Mouse (Mus musculus): Measurements from ENCODE around the gene Myog. TPM values are rescaled to one million over a fixed set of nuclear protein-coding genes. Genes with fewer than 3 reads are reported as not detected.

Gene Myog
- total and polyA plus RNA-seq, 3 experiments, result not detected

DNA sequence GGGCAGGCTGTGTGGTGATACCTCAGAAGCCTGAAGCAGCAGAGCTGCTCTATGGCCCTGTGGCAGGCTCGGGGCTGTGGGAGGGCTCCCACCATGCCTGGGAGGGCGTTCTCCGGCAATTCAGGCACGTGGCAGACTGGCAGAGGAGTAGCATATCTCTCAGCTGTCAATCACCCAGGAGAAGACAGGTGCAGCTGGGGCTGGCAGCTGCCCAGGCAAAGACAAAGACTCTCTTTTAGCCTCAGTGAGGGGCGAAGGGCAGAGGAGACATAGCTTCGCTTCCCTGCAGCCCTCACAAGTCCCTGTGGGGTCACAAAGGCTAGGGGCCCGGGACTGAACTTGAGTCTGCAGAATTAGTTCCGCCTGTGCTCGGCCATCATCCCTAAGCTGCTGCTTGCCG, 17.6 kb downstream of the Myog start:
- DNase-seq (ENCODE audit: low spot score) (no peak), ATAC-seq (ENCODE audit: extremely low read depth, insufficient number of reproducible peaks, low FRiP score, poor library complexity, severe bottlenecking) (no peak)
- no peaks in the 10 kb centered on the region for H3K36me3 ChIP-seq (replicated peaks)

GRCm38 (mm10) chr1:134310291-134310690, 20.5 kb downstream of the Myog start:
- ATAC-seq (ENCODE audit: extremely low read depth, insufficient number of reproducible peaks, low FRiP score, poor library complexity, severe bottlenecking) (no peak), DNase-seq (ENCODE audit: low spot score) (no peak)

More for the DNA sequence above, 17.6 kb downstream of the Myog start:
- TF ChIP-seq CTCF (IDR thresholded peaks at IDR 0.05; ENCODE audit: low read depth, low read length) (no peak), GATA1 (IDR thresholded peaks at IDR 0.05; ENCODE audit: borderline replicate concordance, low read length) (no peak), POLR2AphosphoS5 (IDR thresholded peaks at IDR 0.05; ENCODE audit: insufficient replicate concordance, low read depth, low read length) (no peak), TAL1 (conservative IDR thresholded peaks at IDR 0.05; ENCODE audit: low read depth, low read length) (no peak), GATA2 (IDR thresholded peaks at IDR 0.05; ENCODE audit: borderline replicate concordance, low read depth, low read length) (no peak)
- H3K9me3 ChIP-seq (replicated peaks), result no peaks in the 10 kb centered on the region
- peaks cover 18% of the 10 kb centered on the region for H3K27me3 ChIP-seq (ENCODE audit: insufficient read depth, low read length)
- H3K4me1 ChIP-seq (ENCODE audit: insufficient read depth, low read depth, low read length), result 0 out of 2 replicates have a peak, but pooled peaks cover 4% of the 10 kb centered on the region
- no peak overlapping the region for H3K4me3 ChIP-seq (ENCODE audit: low read depth, low read length)

DNA sequence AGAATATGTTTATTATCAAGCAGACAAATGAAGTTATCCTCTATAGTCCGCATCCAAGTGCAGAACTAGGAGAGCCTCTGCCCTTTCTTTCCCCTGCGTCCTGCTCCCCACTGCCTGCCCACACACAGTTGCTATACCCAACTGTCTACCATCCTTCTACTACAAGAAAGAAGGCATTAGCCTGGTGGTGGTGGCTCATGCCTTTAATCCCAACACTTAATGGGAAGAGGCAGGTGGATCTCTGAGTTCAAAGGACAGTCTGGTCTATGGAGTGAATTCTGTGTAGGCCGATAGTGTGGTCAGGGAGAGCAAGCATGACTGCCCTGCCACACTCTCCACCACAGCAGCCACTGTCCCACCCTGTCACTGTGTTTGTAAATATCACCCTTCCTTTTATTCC, 20.9 kb downstream of the Myog start:
- Histone ChIP-seq H3K36me3 (replicated peaks) (no peaks in the 10 kb centered on the region), H3K27me3 (ENCODE audit: insufficient read depth, low read length) (peaks cover 22% of the 10 kb centered on the region), H3K9me3 (replicated peaks) (no peaks in the 10 kb centered on the region), H3K4me3 (ENCODE audit: low read depth, low read length) (no peak overlapping the region), H3K4me1 (ENCODE audit: insufficient read depth, low read depth, low read length) (no peaks in the 10 kb centered on the region)
- DNase-seq (ENCODE audit: low spot score) (no peak), ATAC-seq (ENCODE audit: extremely low read depth, insufficient number of reproducible peaks, low FRiP score, poor library complexity, severe bottlenecking) (no peak)
- TF ChIP-seq GATA2 (IDR thresholded peaks at IDR 0.05; ENCODE audit: borderline replicate concordance, low read depth, low read length) (no peak), CTCF (IDR thresholded peaks at IDR 0.05; ENCODE audit: low read depth, low read length) (peak; percentile 3; the same call in 1 of the 2 replicates)

More at GRCm38 (mm10) chr1:134310291-134310690, 20.5 kb downstream of the Myog start:
- Histone ChIP-seq H3K9me3 (replicated peaks) (no peaks in the 10 kb centered on the region), H3K27me3 (ENCODE audit: insufficient read depth, low read length) (peaks cover 24% of the 10 kb centered on the region), H3K4me3 (ENCODE audit: low read depth, low read length) (no peak overlapping the region), H3K4me1 (ENCODE audit: insufficient read depth, low read depth, low read length) (no peaks in the 10 kb centered on the region), H3K36me3 (replicated peaks) (no peaks in the 10 kb centered on the region)
- no peak for TF ChIP-seq TAL1 (conservative IDR thresholded peaks at IDR 0.05; ENCODE audit: low read depth, low read length)
- no peak for TF ChIP-seq GATA2 (IDR thresholded peaks at IDR 0.05; ENCODE audit: borderline replicate concordance, low read depth, low read length)
- TF ChIP-seq GATA1 (IDR thresholded peaks at IDR 0.05; ENCODE audit: borderline replicate concordance, low read length), result no peak
- TF ChIP-seq CTCF (IDR thresholded peaks at IDR 0.05; ENCODE audit: low read depth, low read length), result no peak
- no peak for TF ChIP-seq POLR2AphosphoS5 (IDR thresholded peaks at IDR 0.05; ENCODE audit: insufficient replicate concordance, low read depth, low read length)

- Histone ChIP-seq H3K36me3 (replicated peaks) (no peaks in the 10 kb centered on the region), H3K4me3 (ENCODE audit: low read depth, low read length) (no peak overlapping the region), H3K9me3 (replicated peaks) (no peaks in the 10 kb centered on the region), H3K4me1 (ENCODE audit: insufficient read depth, low read depth, low read length) (no peaks in the 10 kb centered on the region), H3K27me3 (ENCODE audit: insufficient read depth, low read length) (peaks cover 29% of the 10 kb centered on the region)
- TF ChIP-seq GATA2 (IDR thresholded peaks at IDR 0.05; ENCODE audit: borderline replicate concordance, low read depth, low read length), result no peak
- TF ChIP-seq POLR2AphosphoS5 (IDR thresholded peaks at IDR 0.05; ENCODE audit: insufficient replicate concordance, low read depth, low read length), result no peak
- no peak for TF ChIP-seq TAL1 (conservative IDR thresholded peaks at IDR 0.05; ENCODE audit: low read depth, low read length)
- TF ChIP-seq GATA1 (IDR thresholded peaks at IDR 0.05; ENCODE audit: borderline replicate concordance, low read length), result no peak
- no peak for TF ChIP-seq CTCF (IDR thresholded peaks at IDR 0.05; ENCODE audit: low read depth, low read length)
- no peak for ATAC-seq (ENCODE audit: extremely low read depth, insufficient number of reproducible peaks, low FRiP score, poor library complexity, severe bottlenecking)
- DNase-seq (ENCODE audit: low spot score), result no peak
Measured at GRCm38 (mm10) chr1:134311760-134312159, 22.0 kb downstream of the Myog start.

GRCm38 (mm10) chr1:134315181-134315580, 25.4 kb downstream of the Myog start:
- Histone ChIP-seq H3K27me3 (ENCODE audit: insufficient read depth, low read length) (peaks cover 46% of the 10 kb centered on the region), H3K9me3 (replicated peaks) (no peaks in the 10 kb centered on the region), H3K36me3 (replicated peaks) (no peaks in the 10 kb centered on the region), H3K4me1 (ENCODE audit: insufficient read depth, low read depth, low read length) (no peaks in the 10 kb centered on the region), H3K4me3 (ENCODE audit: low read depth, low read length) (no peak overlapping the region)
- TF ChIP-seq POLR2AphosphoS5 (IDR thresholded peaks at IDR 0.05; ENCODE audit: insufficient replicate concordance, low read depth, low read length) (no peak), TAL1 (conservative IDR thresholded peaks at IDR 0.05; ENCODE audit: low read depth, low read length) (no peak), GATA1 (IDR thresholded peaks at IDR 0.05; ENCODE audit: borderline replicate concordance, low read length) (no peak), CTCF (IDR thresholded peaks at IDR 0.05; ENCODE audit: low read depth, low read length) (no peak), GATA2 (IDR thresholded peaks at IDR 0.05; ENCODE audit: borderline replicate concordance, low read depth, low read length) (no peak)
- no peak for DNase-seq (ENCODE audit: low spot score)
- ATAC-seq (ENCODE audit: extremely low read depth, insufficient number of reproducible peaks, low FRiP score, poor library complexity, severe bottlenecking), result no peak

DNA sequence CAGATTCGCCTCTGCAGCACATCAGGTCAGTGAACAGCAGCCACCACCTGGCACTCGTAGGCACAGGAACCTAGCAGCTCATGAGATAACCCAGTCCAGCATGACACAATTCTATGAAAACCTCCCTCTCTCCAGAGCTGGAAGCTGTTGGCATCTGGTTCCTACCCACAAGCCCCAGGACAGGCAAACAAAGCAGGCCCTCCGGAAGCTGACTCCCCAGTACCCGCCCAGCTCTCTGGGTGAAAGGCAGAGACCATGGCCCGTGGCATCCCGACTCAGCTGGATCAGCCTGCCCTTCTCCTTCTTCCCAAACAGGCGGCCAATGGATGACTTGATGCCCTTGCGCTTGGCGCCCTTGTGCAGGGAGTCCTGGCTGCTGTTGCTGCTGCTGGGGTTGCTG, 26.6 kb downstream of the Myog start:
- Histone ChIP-seq H3K27me3 (ENCODE audit: insufficient read depth, low read length) (peaks cover 52% of the 10 kb centered on the region), H3K36me3 (replicated peaks) (no peaks in the 10 kb centered on the region), H3K9me3 (replicated peaks) (no peaks in the 10 kb centered on the region), H3K4me1 (ENCODE audit: insufficient read depth, low read depth, low read length) (no peaks in the 10 kb centered on the region), H3K4me3 (ENCODE audit: low read depth, low read length) (no peak overlapping the region)
- ATAC-seq (ENCODE audit: extremely low read depth, insufficient number of reproducible peaks, low FRiP score, poor library complexity, severe bottlenecking) (no peak), DNase-seq (ENCODE audit: low spot score) (no peak)
- TF ChIP-seq GATA2 (IDR thresholded peaks at IDR 0.05; ENCODE audit: borderline replicate concordance, low read depth, low read length), result no peak
- no peak for TF ChIP-seq GATA1 (IDR thresholded peaks at IDR 0.05; ENCODE audit: borderline replicate concordance, low read length)
- no peak for TF ChIP-seq CTCF (IDR thresholded peaks at IDR 0.05; ENCODE audit: low read depth, low read length)
- TF ChIP-seq POLR2AphosphoS5 (IDR thresholded peaks at IDR 0.05; ENCODE audit: insufficient replicate concordance, low read depth, low read length), result no peak
- no peak for TF ChIP-seq TAL1 (conservative IDR thresholded peaks at IDR 0.05; ENCODE audit: low read depth, low read length)

Data from G1E (cell line).